Mouse (Mus musculus): ENCODE results near the gene Slc6a5. TPM values are rescaled to one million over a fixed set of nuclear protein-coding genes. Genes with fewer than 3 reads are reported as not detected.

Gene Slc6a5
- total RNA-seq, 2 experiments from 2014 or later, result 0.07 TPM

GRCm38 (mm10) chr7:49953546-49954181 is 43.7 kb downstream of the Slc6a5 start:
- no peak overlapping the region for H3K4me3 ChIP-seq
- peak; percentile 75 for TF ChIP-seq CTCF (IDR thresholded peaks at IDR 0.05)
- H3K27ac ChIP-seq, result no peak overlapping the region
- peak in 1 of 2 experiments; percentile 19 for DNase-seq (ENCODE audit: extremely low spot score in 1 of 2, low spot score in 2 of 2)
- intact Hi-C loops (cut with DNase I), result loop anchor here (2.0 kb wide), 2 partner anchors 531 to 1481 kb away; no protein-coding TSS in a partner anchor

- no peak for TF ChIP-seq CTCF (IDR thresholded peaks at IDR 0.05)
- Histone ChIP-seq H3K27ac (no peak overlapping the region), H3K4me3 (no peak overlapping the region)
- intact Hi-C loops (cut with DNase I), result loop anchor here (2.0 kb wide), 1 partner anchor 1480 kb away; no protein-coding TSS in a partner anchor
- no peak for DNase-seq (ENCODE audit: extremely low spot score in 1 of 2, low spot score in 2 of 2)
These were observed 44.9 kb downstream of the Slc6a5 start for GRCm38 (mm10) chr7:49954834-49955233.

- TF ChIP-seq CTCF (IDR thresholded peaks at IDR 0.05), result no peak
- H3K27ac ChIP-seq, result no peak overlapping the region
- intact Hi-C loops (cut with DNase I), result no loop called here
- DNase-seq (ENCODE audit: extremely low spot score in 1 of 2, low spot score in 2 of 2), result no peak
- H3K4me3 ChIP-seq, result no peak overlapping the region
These were observed 47.2 kb downstream of the Slc6a5 start for GRCm38 (mm10) chr7:49957142-49957541.

- no peak for TF ChIP-seq CTCF (IDR thresholded peaks at IDR 0.05)
- intact Hi-C loops (cut with DNase I), result no loop called here
- Histone ChIP-seq H3K4me3 (no peak overlapping the region), H3K27ac (no peak overlapping the region)
- no peak for DNase-seq (ENCODE audit: extremely low spot score in 1 of 2, low spot score in 2 of 2)
These were observed 53.8 kb downstream of the Slc6a5 start for GRCm38 (mm10) chr7:49963764-49964163.

GRCm38 (mm10) chr7:49969516-49969915 is 59.6 kb downstream of the Slc6a5 start:
- Histone ChIP-seq H3K4me3 (no peak overlapping the region), H3K27ac (no peak overlapping the region)
- intact Hi-C loops (cut with DNase I), result no loop called here
- TF ChIP-seq CTCF (IDR thresholded peaks at IDR 0.05), result no peak
- no peak for DNase-seq (ENCODE audit: extremely low spot score in 1 of 2, low spot score in 2 of 2)

- H3K27ac ChIP-seq, result peak within 1 kb of the TSS; percentile 73
- peak within 1 kb of the TSS; percentile 58 for H3K4me3 ChIP-seq
- no peak for TF ChIP-seq CTCF (IDR thresholded peaks at IDR 0.05)
- intact Hi-C loops (cut with DNase I), result loop anchor here (5.0 to 10.0 kb wide), 3 partner anchors 117 to 512 kb away; no protein-coding TSS in a partner anchor
- peak; percentile 32 to 54 for DNase-seq (ENCODE audit: extremely low spot score in 1 of 2, low spot score in 2 of 2)
These were observed 65.0 kb downstream of the Slc6a5 start, which contains the start of gene Nell1 for GRCm38 (mm10) chr7:49974841-49975440. TSS of gene Nell1 (plus strand) at chr7:49974864.

- TF ChIP-seq CTCF (IDR thresholded peaks at IDR 0.05), result peak; percentile 45
These were observed 65.6 kb downstream of the Slc6a5 start for GRCm38 (mm10) chr7:49975441-49976121.

GRCm38 (mm10) chr7:49981511-49982227 is 71.7 kb downstream of the Slc6a5 start:
- H3K27ac ChIP-seq, result no peak overlapping the region
- H3K4me3 ChIP-seq, result no peak overlapping the region
- intact Hi-C loops (cut with DNase I), result no loop called here
- no peak for DNase-seq (ENCODE audit: extremely low spot score in 1 of 2, low spot score in 2 of 2)
- peak; percentile 49 for TF ChIP-seq CTCF (IDR thresholded peaks at IDR 0.05)

More at GRCm38 (mm10) chr7:49975441-49976121, 65.6 kb downstream of the Slc6a5 start:
- intact Hi-C loops (cut with DNase I), result loop anchor here (5.0 to 10.0 kb wide), 3 partner anchors 117 to 512 kb away; no protein-coding TSS in a partner anchor
- peak; percentile 54 to 63 for DNase-seq (ENCODE audit: extremely low spot score in 1 of 2, low spot score in 2 of 2)
- Histone ChIP-seq H3K4me3 (peak overlapping the region; percentile 58), H3K27ac (peak overlapping the region; percentile 73)

GRCm38 (mm10) chr7:49984698-49985097 is 74.8 kb downstream of the Slc6a5 start:
- DNase-seq (ENCODE audit: extremely low spot score in 1 of 2, low spot score in 2 of 2), result no peak
- H3K4me3 ChIP-seq, result no peak overlapping the region
- intact Hi-C loops (cut with DNase I), result no loop called here
- no peak overlapping the region for H3K27ac ChIP-seq
- no peak for TF ChIP-seq CTCF (IDR thresholded peaks at IDR 0.05)

GRCm38 (mm10) chr7:49985947-49986346 is 76.0 kb downstream of the Slc6a5 start:
- no peak for DNase-seq (ENCODE audit: extremely low spot score in 1 of 2, low spot score in 2 of 2)
- intact Hi-C loops (cut with DNase I), result no loop called here
- no peak overlapping the region for H3K27ac ChIP-seq
- no peak for TF ChIP-seq CTCF (IDR thresholded peaks at IDR 0.05)
- no peak overlapping the region for H3K4me3 ChIP-seq

- H3K27ac ChIP-seq, result no peak overlapping the region
- no peak for DNase-seq (ENCODE audit: extremely low spot score in 1 of 2, low spot score in 2 of 2)
- no peak for TF ChIP-seq CTCF (IDR thresholded peaks at IDR 0.05)
- no peak overlapping the region for H3K4me3 ChIP-seq
- intact Hi-C loops (cut with DNase I), result no loop called here
These were observed 89.4 kb downstream of the Slc6a5 start for GRCm38 (mm10) chr7:49999321-49999720.

Data from left cerebral cortex, adult 2 months (tissue).